Mouse (Mus musculus): ENCODE measurements around the gene Tns1.
"Not testable (repeated sequence)": the region's sequence is repeated elsewhere in the genome, so short reads cannot be mapped to it uniquely, and the experiment has no call there.

Gene Tns1

GRCm38 (mm10) chr1:73913071-73914005, 210.9 kb downstream of the Tns1 start:
- in situ Hi-C loops (cut with MboI) = no loop called here

DNA sequence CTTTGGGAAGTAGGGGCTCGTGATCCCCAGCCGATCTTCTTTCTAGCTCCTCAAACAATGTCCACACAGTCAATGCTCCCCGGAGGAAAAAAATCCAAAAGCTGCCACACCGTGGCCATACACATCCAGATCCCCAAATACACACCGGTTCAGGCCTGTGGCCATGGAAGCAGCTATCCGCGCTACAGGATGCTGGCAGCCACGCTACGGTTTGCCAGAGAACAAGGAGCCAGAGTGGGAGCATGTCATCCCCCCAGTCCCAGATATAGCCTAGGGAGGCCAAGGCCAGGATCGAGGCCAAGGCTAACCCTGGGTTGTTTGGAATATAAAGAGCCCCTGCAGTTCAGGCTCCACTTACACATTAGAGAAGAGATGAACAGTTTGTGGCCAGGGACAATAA, 211.8 kb downstream of the Tns1 start:
- in situ Hi-C loops (cut with MboI) = no loop called here

DNA sequence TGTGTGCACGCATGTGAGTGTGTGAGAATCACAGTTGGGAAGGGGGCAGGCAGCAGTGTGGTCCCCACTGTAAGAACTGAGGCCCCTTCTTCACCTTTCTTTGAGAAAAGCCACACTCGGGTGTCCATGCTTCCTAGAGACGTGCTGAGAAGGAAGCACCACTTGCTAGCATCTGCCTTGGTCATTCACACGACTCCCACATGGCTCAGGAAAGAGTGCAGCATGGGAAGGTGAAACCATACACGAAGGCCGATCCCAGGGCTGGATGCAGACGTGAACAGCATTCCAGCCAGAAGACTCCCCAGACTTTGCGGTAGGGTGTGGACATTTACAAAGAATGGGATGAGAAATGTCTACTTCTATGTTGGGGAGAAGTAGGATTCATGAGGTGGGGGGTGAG, 212.3 kb downstream of the Tns1 start:
- in situ Hi-C loops (cut with MboI) = no loop called here

GRCm38 (mm10) chr1:73910701-73911100, 213.5 kb downstream of the Tns1 start:
- in situ Hi-C loops (cut with MboI) = no loop called here

- in situ Hi-C loops (cut with MboI) = no loop called here
These were observed 214.1 kb downstream of the Tns1 start for GRCm38 (mm10) chr1:73910111-73910510.

- in situ Hi-C loops (cut with MboI) = loop anchor here (10.0 kb wide), 1 partner anchor 85 kb away; no protein-coding TSS in a partner anchor
These were observed 214.9 kb downstream of the Tns1 start for GRCm38 (mm10) chr1:73909191-73909983.

GRCm38 (mm10) chr1:73908081-73908960, 215.9 kb downstream of the Tns1 start:
- in situ Hi-C loops (cut with MboI) = loop anchor here (10.0 kb wide), 1 partner anchor 86 kb away; no protein-coding TSS in a partner anchor

DNA sequence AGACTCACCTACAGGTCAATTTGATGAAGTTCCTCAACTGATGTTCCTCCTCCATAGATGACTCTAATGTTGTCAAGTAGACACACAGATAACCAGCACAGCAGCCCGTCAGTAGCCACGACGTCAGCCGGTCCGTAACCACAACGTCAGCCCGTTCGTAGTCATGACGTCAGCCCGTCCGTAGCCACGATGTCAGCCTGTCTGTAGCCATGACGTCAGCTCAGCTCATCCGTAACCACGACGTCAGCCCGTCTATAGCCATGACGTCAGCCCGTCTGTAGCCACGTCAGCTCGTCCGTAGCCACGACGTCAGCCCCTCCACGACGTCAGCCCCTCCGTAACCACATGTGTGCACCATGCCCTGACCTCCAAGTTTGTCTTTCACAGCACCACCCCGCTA, 217.1 kb downstream of the Tns1 start:
- in situ Hi-C loops (cut with MboI) = loop anchor here (10.0 kb wide), 1 partner anchor 88 kb away; no protein-coding TSS in a partner anchor

DNA sequence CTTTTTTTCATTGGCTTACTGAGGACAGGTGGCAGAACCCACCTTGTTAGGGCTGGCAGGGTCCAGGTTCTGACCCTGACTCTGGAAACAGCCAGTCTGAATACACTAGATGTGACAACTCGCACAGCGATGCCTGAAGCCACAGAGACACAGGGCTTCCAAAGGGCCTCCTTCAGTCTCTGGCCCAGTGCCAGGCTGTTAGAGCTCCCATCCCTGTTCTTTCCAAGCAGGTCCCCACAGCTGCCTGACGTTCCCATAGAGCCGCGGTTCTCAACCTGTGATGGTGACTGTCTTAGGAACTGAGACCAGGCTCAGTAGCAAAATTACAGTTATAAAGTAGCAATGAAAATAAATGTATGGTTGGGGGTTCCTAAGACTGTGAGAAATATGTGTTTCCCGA, 217.9 kb downstream of the Tns1 start:
- in situ Hi-C loops (cut with MboI) = loop anchor here (10.0 kb wide), 1 partner anchor 88 kb away; no protein-coding TSS in a partner anchor

GRCm38 (mm10) chr1:73905811-73906190, 218.4 kb downstream of the Tns1 start:
- in situ Hi-C loops (cut with MboI) = loop anchor here (10.0 kb wide), 1 partner anchor 89 kb away; no protein-coding TSS in a partner anchor

DNA sequence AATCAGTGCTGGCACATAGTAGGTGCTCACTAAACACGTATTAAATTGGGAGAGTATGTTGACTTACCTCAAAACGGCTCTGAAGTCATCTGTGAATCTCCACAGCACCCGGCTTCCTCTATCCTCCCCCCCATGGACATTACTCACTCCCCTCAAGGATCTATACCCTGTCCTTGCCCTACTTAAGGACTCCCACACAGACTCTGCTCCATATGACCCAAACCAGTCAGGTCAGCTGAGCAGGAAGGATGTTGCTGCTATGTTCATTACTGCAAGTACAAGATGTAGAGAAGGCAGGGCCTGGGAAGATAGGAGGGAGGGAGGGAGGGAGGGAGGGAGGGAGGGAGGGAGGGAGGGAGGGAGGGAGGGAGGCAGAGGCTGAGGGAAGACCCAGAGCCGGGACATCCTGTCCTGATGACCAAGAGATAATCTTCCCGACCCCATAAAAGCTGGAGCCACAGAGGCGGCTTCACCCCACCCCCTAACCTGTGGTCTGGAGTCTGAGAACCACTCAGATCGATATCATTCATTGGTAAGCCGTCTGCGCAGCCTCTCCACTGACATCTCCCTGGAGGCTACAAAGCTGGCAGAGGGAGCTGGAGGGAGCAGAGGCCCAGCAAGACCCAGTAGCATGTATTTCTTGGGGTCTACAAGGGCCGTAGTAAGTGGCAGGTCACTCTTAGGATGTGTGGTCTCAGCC, 219.0 kb downstream of the Tns1 start:
- in situ Hi-C loops (cut with MboI) = loop anchor here (10.0 kb wide), 1 partner anchor 90 kb away; no protein-coding TSS in a partner anchor

DNA sequence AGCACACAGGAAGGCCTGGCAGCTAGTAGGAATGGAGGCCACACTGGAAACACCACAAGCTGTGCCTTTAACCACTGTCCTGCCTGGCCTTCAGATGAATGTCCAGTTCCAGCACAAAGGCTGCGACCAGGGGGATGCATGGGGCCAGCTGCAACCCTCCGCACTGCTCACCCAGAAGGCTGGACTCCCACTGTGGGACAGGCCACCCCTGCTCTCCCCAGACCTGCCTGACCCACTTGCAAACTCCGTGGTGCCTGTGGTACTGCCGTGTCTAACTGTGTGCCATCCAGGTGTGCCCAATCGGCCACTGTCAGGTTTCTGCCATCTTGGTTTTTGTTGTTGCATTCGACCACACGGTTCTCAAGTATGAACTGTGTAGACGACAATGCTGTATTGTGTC, 219.6 kb downstream of the Tns1 start:
- in situ Hi-C loops (cut with MboI) = loop anchor here (10.0 kb wide), 1 partner anchor 90 kb away; no protein-coding TSS in a partner anchor

GRCm38 (mm10) chr1:73903035-73903434, 221.2 kb downstream of the Tns1 start:
- in situ Hi-C loops (cut with MboI) = loop anchor here (10.0 kb wide), 1 partner anchor 92 kb away; no protein-coding TSS in a partner anchor

DNA sequence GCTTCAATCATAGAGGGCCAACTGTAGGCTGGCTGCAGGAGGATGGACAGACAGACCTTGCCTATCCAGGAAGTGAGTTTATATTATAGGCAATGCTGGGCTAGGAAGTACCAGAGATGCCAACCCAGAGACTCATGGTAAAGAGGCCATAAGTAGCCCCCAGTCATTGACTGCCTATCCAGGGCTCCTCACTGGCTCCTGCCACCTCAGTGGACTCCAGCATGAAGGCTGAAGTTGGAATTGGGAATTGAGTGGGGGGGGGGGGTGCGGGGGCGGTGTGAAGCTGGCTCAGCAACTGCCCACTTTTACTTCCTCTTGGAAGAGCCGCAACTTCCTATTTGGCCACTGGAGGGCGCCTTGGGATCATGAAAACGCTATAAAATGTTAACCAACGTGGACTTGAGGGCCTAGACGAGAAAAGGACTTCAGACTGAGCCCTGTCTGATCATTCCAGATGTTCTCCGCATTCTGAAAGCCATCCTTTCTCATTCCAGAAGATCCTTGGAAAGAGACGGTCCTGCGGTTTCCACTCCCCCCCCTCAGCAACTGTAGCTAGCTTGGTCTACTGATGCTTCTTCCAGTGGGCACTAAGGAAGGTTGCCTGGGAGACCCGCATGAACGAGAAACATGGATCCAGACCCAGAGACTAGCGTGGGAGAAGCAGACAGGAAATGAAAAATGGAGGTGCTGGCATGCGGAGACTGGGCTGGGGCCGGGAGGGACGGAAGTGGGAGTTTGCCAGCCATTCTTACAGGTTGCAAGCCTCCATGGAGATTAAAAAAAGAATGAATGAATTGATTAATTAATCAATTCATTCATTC, 221.9 kb downstream of the Tns1 start:
- in situ Hi-C loops (cut with MboI) = loop anchor here (10.0 kb wide), 1 partner anchor 92 kb away; no protein-coding TSS in a partner anchor

GRCm38 (mm10) chr1:73901496-73901899, 222.8 kb downstream of the Tns1 start:
- in situ Hi-C loops (cut with MboI) = loop anchor here (10.0 kb wide), 1 partner anchor 93 kb away; no protein-coding TSS in a partner anchor

DNA sequence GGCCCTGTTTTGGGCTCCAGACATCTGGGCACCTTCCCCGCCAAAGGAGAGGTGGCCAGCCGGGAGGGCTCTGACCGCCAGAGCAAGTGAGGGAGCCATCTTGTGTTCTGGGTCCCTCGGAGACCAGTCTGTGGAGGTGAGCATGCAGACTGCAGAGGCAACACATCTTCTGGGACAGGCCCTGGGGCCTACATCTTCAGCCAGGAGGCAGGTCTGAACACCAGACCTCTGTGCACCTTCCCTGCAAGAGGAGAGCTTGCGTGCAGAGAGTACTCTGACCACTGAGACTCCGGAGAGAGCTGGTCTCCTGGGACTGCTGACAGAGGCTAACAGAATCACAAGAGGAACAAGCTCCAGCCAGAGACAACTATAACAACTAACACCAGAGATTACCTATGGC, 228.8 kb downstream of the Tns1 start:
- in situ Hi-C loops (cut with MboI) = not testable (repeated sequence)

DNA sequence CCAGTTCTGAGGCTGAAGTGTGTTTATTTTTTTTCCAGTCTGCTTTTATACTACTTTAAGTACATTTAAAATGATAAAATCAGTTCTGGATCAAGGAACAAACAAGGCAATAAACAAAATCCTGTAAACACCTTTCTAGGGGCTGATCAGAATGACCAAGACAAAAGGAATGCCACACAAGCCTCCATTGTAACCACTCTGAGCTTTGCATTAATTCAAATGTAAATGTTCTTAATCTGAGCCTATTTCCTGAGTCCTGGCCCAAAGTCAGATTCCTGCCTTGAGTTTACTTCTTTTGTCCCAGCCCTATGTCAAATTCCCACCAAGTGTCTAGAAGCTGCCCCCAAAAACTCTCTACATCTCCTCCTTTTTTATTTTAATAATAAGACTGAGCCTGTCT, 243.5 kb downstream of the Tns1 start:
- in situ Hi-C loops (cut with MboI) = no loop called here

- in situ Hi-C loops (cut with MboI) = no loop called here
These were observed 248.5 kb downstream of the Tns1 start for GRCm38 (mm10) chr1:73875676-73876218.

- in situ Hi-C loops (cut with MboI) = no loop called here
These were observed 259.9 kb downstream of the Tns1 start for GRCm38 (mm10) chr1:73864314-73864713.
